Mouse (Mus musculus): ENCODE results near the gene Rab12. TPM values are rescaled to one million over a fixed set of nuclear protein-coding genes. Genes with fewer than 3 reads are reported as not detected.

Gene Rab12
- polyA plus RNA-seq (2014; fragmentation: Nextera tagmentation; extraction: Ambion mirVana) = 52.0 and 67.1 TPM in 2 replicates

GRCm38 (mm10) chr17:66519554-66520553 is at the start of gene Rab12:
TSS of gene Rab12 (minus strand) at chr17:66519729.
- no peaks in the 10 kb centered on the region for H3K27me3 ChIP-seq (replicated peaks; ENCODE audit: control insufficient read depth, insufficient read depth, low read length)
- H3K9me3 ChIP-seq (replicated peaks; ENCODE audit: control insufficient read depth, low read length) = no peaks in the 10 kb centered on the region
- peak; percentile 90 for DNase-seq (ENCODE audit: low spot score)
- peak within 1 kb of the TSS; percentile 75 for H3K4me2 ChIP-seq (ENCODE audit: low read length)
- H3K9ac ChIP-seq (ENCODE audit: low read length) = peak within 1 kb of the TSS; percentile 99
- ATAC-seq = peak; percentile 98
- H3K36me3 ChIP-seq (ENCODE audit: control insufficient read depth, insufficient read depth, low read length) = no peaks in the 10 kb centered on the region
- H3K4me3 ChIP-seq (ENCODE audit: low read depth, low read length) = peak within 1 kb of the TSS; percentile 97
- peak within 1 kb of the TSS; percentile 59 for H3K27ac ChIP-seq (ENCODE audit: low read depth, low read length)
- peaks cover 14% of the 10 kb centered on the region for H3K4me1 ChIP-seq (ENCODE audit: control insufficient read depth, insufficient read depth, low read length)
- 10% methylated on average over 63 of the region's 71 CpGs for WGBS

DNA sequence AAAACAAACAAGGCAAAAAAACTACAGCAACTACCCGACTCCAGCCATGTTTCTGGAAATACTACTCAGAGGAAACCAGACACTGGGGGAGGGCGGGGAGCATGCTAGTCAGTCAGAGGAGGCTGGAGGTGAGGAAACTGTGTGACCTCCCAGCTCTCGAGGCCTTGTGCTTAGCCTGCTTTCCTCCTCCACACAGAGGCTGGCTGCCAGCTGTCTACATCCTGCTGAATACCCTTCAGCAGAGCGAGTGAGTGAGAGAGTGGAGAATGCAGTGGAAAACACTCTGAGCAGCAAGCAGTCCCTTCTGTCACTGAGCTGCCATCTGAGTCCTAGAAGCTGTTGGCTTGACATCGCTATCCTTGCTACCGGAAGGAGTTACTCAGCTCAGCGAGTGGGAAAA is 44.7 kb upstream of the Rab12 start:
- no peak for DNase-seq (ENCODE audit: low spot score)
- no peak for ATAC-seq

GRCm38 (mm10) chr17:66563551-66563950 is 44.0 kb upstream of the Rab12 start:
- no peak overlapping the region for H3K4me3 ChIP-seq (ENCODE audit: low read depth, low read length)
- H3K27me3 ChIP-seq (replicated peaks; ENCODE audit: control insufficient read depth, insufficient read depth, low read length) = no peaks in the 10 kb centered on the region
- DNase-seq (ENCODE audit: low spot score) (no peak), ATAC-seq (no peak)
- no peak overlapping the region for H3K27ac ChIP-seq (ENCODE audit: low read depth, low read length)
- no peak overlapping the region for H3K4me2 ChIP-seq (ENCODE audit: low read length)
- no peaks in the 10 kb centered on the region for H3K36me3 ChIP-seq (ENCODE audit: control insufficient read depth, insufficient read depth, low read length)
- H3K9ac ChIP-seq (ENCODE audit: low read length) = no peak overlapping the region
- 65% methylated on average over 1 of the region's 1 CpGs for WGBS
- no peaks in the 10 kb centered on the region for H3K4me1 ChIP-seq (ENCODE audit: control insufficient read depth, insufficient read depth, low read length)
- no peaks in the 10 kb centered on the region for H3K9me3 ChIP-seq (replicated peaks; ENCODE audit: control insufficient read depth, low read length)

More for the DNA sequence above, 44.7 kb upstream of the Rab12 start:
- no peak overlapping the region for H3K9ac ChIP-seq (ENCODE audit: low read length)
- no peak overlapping the region for H3K27ac ChIP-seq (ENCODE audit: low read depth, low read length)
- H3K36me3 ChIP-seq (ENCODE audit: control insufficient read depth, insufficient read depth, low read length) = no peaks in the 10 kb centered on the region
- H3K4me2 ChIP-seq (ENCODE audit: low read length) = no peak overlapping the region
- H3K9me3 ChIP-seq (replicated peaks; ENCODE audit: control insufficient read depth, low read length) = no peaks in the 10 kb centered on the region
- no peak overlapping the region for H3K4me3 ChIP-seq (ENCODE audit: low read depth, low read length)
- no peaks in the 10 kb centered on the region for H3K4me1 ChIP-seq (ENCODE audit: control insufficient read depth, insufficient read depth, low read length)
- H3K27me3 ChIP-seq (replicated peaks; ENCODE audit: control insufficient read depth, insufficient read depth, low read length) = no peaks in the 10 kb centered on the region
- WGBS = 80% methylated on average over 7 of the region's 7 CpGs

GRCm38 (mm10) chr17:66561380-66561779 is 41.9 kb upstream of the Rab12 start:
- no peaks in the 10 kb centered on the region for H3K27me3 ChIP-seq (replicated peaks; ENCODE audit: control insufficient read depth, insufficient read depth, low read length)
- DNase-seq (ENCODE audit: low spot score) (no peak), ATAC-seq (no peak)
- 85% methylated on average over 2 of the region's 2 CpGs for WGBS
- no peaks in the 10 kb centered on the region for H3K36me3 ChIP-seq (ENCODE audit: control insufficient read depth, insufficient read depth, low read length)
- H3K9ac ChIP-seq (ENCODE audit: low read length) = no peak overlapping the region
- no peak overlapping the region for H3K27ac ChIP-seq (ENCODE audit: low read depth, low read length)
- H3K4me2 ChIP-seq (ENCODE audit: low read length) = no peak overlapping the region
- no peaks in the 10 kb centered on the region for H3K4me1 ChIP-seq (ENCODE audit: control insufficient read depth, insufficient read depth, low read length)
- no peaks in the 10 kb centered on the region for H3K9me3 ChIP-seq (replicated peaks; ENCODE audit: control insufficient read depth, low read length)
- H3K4me3 ChIP-seq (ENCODE audit: low read depth, low read length) = no peak overlapping the region

DNA sequence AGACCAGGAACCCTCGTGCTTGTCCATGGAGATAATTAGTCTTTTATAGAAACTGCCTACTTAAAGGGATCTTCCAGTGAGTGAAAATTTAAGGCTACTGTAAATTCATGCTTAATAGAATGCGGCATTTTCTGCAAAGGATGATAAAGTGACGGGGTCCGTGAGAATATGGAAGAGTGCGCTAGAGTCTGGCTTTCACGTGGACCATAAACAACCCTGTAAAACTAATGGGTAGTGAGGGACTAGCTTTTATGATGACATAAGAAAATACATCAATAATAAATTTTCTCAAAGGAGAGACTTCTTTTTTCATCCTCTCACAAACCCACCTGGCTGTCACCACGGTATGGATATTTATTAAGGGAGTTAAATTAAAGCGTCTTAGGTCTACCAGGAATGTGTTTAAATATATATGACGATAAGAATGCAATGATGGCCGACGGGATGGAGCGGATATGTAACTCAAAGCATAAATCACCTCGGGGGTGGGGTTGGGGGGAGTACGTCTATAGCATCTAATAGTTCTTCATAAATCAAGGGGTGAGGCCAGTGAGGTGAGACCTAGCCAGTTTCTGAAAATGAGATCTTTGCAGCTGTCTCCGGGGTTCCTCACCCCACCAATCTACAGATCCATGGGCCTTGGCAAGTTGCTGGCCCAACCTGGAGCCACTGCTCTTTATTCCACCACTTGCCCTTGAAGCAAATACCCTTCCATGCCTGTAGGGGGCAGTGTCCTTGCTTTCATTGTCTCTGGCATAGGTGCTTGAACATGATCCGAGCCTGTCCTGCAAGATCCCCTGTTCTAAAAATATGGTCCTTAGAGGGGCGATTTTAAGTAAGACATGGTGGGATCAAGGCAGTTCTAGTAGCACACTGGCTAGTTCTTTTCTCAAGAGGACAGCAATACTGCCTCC is 39.1 kb upstream of the Rab12 start:
- no peak overlapping the region for H3K4me2 ChIP-seq (ENCODE audit: low read length)
- 91% methylated on average over 17 of the region's 17 CpGs for WGBS
- H3K27ac ChIP-seq (ENCODE audit: low read depth, low read length) = no peak overlapping the region
- DNase-seq (ENCODE audit: low spot score) = no peak
- no peaks in the 10 kb centered on the region for H3K9me3 ChIP-seq (replicated peaks; ENCODE audit: control insufficient read depth, low read length)
- ATAC-seq = no peak
- H3K4me3 ChIP-seq (ENCODE audit: low read depth, low read length) = no peak overlapping the region
- H3K4me1 ChIP-seq (ENCODE audit: control insufficient read depth, insufficient read depth, low read length) = no peaks in the 10 kb centered on the region
- no peaks in the 10 kb centered on the region for H3K36me3 ChIP-seq (ENCODE audit: control insufficient read depth, insufficient read depth, low read length)
- no peaks in the 10 kb centered on the region for H3K27me3 ChIP-seq (replicated peaks; ENCODE audit: control insufficient read depth, insufficient read depth, low read length)
- no peak overlapping the region for H3K9ac ChIP-seq (ENCODE audit: low read length)

DNA sequence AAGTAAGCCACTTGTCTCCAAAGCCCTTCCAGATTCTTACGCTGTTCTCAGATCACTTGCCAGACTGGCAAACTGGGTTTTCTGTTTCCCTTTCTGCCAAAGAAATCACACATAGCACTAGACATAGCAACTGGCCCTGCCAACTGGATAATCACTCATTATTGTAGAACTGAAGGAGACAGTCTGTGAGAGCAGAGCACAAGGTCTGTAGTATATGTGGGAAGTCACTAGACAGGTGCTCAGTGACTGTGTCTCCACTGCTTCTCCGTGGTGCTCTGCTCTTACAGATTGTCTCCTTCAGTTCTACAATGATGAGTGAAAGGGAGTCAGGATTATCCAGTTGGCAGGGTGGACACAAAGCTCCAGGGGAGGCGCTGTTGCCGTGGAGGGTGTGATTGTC is 33.2 kb upstream of the Rab12 start:
- 77% methylated on average over 4 of the region's 4 CpGs for WGBS
- Histone ChIP-seq H3K9me3 (replicated peaks; ENCODE audit: control insufficient read depth, low read length) (no peaks in the 10 kb centered on the region), H3K4me2 (ENCODE audit: low read length) (no peak overlapping the region), H3K27ac (ENCODE audit: low read depth, low read length) (no peak overlapping the region), H3K4me3 (ENCODE audit: low read depth, low read length) (no peak overlapping the region), H3K4me1 (ENCODE audit: control insufficient read depth, insufficient read depth, low read length) (no peaks in the 10 kb centered on the region), H3K27me3 (replicated peaks; ENCODE audit: control insufficient read depth, insufficient read depth, low read length) (no peaks in the 10 kb centered on the region), H3K9ac (ENCODE audit: low read length) (no peak overlapping the region), H3K36me3 (ENCODE audit: control insufficient read depth, insufficient read depth, low read length) (no peaks in the 10 kb centered on the region)
- DNase-seq (ENCODE audit: low spot score) = no peak
- no peak for ATAC-seq

DNA sequence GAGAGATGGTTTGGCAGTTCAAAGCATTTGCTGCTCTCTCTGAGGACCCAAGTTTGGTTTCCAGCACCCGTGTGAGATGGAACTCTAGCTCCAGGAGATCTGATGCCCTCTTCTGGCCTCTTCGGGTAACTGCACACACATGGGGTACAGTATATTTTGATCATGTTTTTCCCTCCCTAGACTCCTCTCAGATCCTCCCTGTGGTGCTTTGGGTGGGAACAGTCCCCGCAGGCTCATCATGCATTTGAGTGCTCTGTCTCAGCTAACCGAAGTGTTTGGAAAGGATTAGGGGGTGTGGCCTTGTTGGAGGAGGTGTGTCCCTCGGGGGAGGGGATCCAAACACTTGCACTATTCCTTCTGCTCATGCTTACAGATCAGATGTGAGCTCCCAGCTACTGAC is 31.0 kb upstream of the Rab12 start:
- Histone ChIP-seq H3K27me3 (replicated peaks; ENCODE audit: control insufficient read depth, insufficient read depth, low read length) (no peaks in the 10 kb centered on the region), H3K27ac (ENCODE audit: low read depth, low read length) (no peak overlapping the region), H3K36me3 (ENCODE audit: control insufficient read depth, insufficient read depth, low read length) (no peaks in the 10 kb centered on the region), H3K9me3 (replicated peaks; ENCODE audit: control insufficient read depth, low read length) (no peaks in the 10 kb centered on the region), H3K4me2 (ENCODE audit: low read length) (no peak overlapping the region), H3K4me1 (ENCODE audit: control insufficient read depth, insufficient read depth, low read length) (no peaks in the 10 kb centered on the region), H3K9ac (ENCODE audit: low read length) (no peak overlapping the region), H3K4me3 (ENCODE audit: low read depth, low read length) (no peak overlapping the region)
- ATAC-seq (no peak), DNase-seq (ENCODE audit: low spot score) (no peak)
- 87% methylated on average over 5 of the region's 5 CpGs for WGBS

DNA sequence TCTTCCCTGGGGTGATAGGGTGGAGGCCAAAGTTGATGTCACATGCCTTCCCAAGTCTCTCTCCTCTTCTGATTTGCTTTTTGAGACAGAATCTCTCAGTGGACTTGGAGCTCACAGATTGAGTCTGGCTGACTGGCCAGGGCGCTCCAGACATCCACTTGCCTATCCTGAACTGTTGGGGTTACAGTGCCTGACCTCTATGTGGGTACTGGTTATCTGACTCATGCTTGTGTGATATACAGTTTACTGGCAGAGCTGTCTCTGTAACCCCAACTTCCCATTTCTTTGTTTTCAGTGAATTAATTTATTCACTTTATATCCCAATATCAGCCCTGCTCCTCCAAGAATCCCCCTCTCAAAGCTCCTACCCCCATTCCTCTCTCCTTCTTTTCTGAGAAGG is 12.8 kb upstream of the Rab12 start:
- no peak overlapping the region for H3K9ac ChIP-seq (ENCODE audit: low read length)
- 94% methylated on average over 1 of the region's 1 CpGs for WGBS

More for the DNA sequence above, 12.8 kb upstream of the Rab12 start:
- no peak overlapping the region for H3K27ac ChIP-seq (ENCODE audit: low read depth, low read length)
- no peak overlapping the region for H3K4me2 ChIP-seq (ENCODE audit: low read length)
- H3K9me3 ChIP-seq (replicated peaks; ENCODE audit: control insufficient read depth, low read length) = peaks cover 6% of the 10 kb centered on the region; the same call in 1 of the 2 replicates
- DNase-seq (ENCODE audit: low spot score) (no peak), ATAC-seq (no peak)
- H3K4me1 ChIP-seq (ENCODE audit: control insufficient read depth, insufficient read depth, low read length) = no peaks in the 10 kb centered on the region
- H3K36me3 ChIP-seq (ENCODE audit: control insufficient read depth, insufficient read depth, low read length) = no peaks in the 10 kb centered on the region
- no peaks in the 10 kb centered on the region for H3K27me3 ChIP-seq (replicated peaks; ENCODE audit: control insufficient read depth, insufficient read depth, low read length)
- H3K4me3 ChIP-seq (ENCODE audit: low read depth, low read length) = no peak overlapping the region
